Mouse (Mus musculus): Measurements from ENCODE around the gene Cck.

- TF ChIP-seq CTCF (IDR thresholded peaks at IDR 0.05; ENCODE audit: low read depth) (no peak), EP300 (IDR thresholded peaks at IDR 0.05; ENCODE audit: low read depth) (no peak)
Measured at GRCm38 (mm10) chr9:121442145-121442544, 53.3 kb downstream of the Cck start.
